Mouse (Mus musculus): ENCODE measurements around the gene Atxn1.

The Atxn1 gene

DNA sequence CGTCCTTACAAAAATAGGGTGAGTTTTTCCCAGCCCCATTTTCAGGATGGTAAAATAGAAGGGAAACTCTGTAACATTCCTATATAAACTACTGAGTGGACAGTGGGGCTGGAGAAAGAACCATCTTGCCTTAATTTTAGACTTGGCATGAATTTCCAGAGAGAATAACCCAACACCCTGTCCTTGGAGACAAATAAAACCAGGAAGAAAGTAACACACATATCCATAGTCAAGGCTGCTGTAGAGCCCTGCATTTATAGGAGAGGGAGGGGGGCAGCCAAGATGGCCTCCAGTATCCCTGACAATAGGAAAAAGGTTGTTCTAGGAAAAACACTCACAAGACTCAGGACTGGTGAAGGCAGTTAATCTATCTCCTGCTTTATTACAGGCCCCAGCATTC is 210.3 kb downstream of the Atxn1 start:
- no peak for DNase-seq

GRCm38 (mm10) chr13:45752498-45752897 is 212.3 kb downstream of the Atxn1 start:
- DNase-seq, result no peak

- no peak for DNase-seq
Measured at GRCm38 (mm10) chr13:45751231-45751630, 213.6 kb downstream of the Atxn1 start.

- no peak for DNase-seq
Measured at GRCm38 (mm10) chr13:45750627-45751026, 214.2 kb downstream of the Atxn1 start.

GRCm38 (mm10) chr13:45749937-45750336 is 214.9 kb downstream of the Atxn1 start:
- no peak for DNase-seq

DNA sequence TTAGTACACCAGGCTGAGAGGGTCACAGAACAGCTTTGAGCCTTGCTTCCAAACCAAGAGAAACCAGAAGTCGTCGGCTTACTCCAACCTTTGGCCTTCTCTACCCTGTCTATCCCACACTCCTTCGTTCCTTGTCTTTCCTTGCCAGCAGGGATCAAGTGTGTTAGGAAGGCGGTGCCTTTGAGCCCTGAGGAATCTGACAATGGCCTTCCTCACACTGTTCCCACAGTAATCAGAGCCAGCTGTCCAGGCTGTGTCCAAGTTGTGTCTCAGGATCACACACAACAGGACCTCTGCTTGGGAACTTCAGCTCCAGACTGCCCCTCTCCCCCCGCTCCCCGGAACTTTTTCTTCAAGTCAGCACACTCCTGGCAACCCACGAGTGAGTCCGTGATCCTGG is 215.6 kb downstream of the Atxn1 start:
- DNase-seq, result no peak

GRCm38 (mm10) chr13:45748691-45749090 is 216.1 kb downstream of the Atxn1 start:
- DNase-seq, result no peak

DNA sequence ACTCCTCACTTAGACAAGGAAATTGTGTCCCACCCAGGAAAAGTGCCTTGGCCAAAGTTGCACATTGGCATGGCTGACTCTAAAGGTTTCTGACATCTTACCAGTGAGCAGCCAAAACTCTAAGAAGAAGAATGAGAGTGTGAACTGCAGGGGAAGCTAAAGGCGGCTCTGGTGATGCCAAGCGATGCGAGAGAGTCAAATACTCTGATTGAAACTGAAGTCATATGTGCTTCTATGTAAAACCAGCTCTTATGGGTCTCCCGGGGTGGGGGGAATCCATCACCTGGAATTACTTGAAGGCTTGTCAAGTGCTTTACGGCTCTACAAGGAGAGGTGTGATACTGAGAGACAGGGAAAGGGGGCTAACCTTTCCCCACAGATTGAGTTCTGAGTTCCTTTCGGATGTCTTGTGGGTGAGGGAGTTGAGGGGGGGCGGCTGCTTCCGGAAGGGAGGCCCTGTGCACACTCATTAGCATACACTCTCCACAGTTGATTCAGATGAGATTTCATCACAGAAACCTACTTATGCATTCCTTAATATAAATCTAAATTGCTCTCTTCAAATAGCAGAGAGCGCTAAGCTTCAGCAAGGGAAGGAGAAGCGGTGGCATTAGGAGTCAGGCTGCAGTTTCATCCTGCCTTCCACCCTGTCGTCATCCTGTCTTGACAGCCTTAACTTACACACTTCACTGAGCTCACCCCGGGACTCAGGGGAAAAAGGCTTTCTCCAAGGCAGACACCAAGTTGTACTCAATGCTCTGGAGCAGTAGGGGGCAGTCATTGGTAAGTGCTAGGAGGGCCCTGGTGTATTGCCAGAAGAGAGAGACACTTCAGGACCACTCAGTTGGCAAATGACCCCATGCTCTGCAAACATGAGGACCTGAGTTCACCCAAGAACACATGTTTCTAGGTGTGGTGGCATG is 218.7 kb downstream of the Atxn1 start:
- no peak for DNase-seq

GRCm38 (mm10) chr13:45744803-45745432 is 219.9 kb downstream of the Atxn1 start:
- no peak for DNase-seq

GRCm38 (mm10) chr13:45743848-45744247 is 221.0 kb downstream of the Atxn1 start:
- no peak for DNase-seq

DNA sequence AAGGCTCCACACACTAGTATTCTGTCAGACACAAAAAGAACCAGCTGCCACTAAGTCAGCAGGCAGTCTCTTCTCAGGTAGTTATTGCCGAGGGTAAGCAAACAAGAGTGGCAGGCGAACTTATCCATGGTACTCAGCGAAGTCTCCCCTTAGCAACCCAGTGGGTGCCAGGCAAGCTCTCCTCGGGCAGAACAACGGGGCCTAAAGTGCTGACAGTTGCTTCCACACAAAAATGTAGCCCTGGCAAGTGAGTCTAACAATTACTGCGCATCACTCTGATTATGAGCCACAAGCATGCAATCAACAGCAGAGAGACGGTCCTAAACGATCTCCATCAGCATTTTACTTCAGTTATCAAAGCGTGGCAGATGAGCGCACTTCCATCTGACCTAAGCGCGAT is 224.4 kb downstream of the Atxn1 start:
- DNase-seq, result no peak

- DNase-seq, result no peak
Measured at GRCm38 (mm10) chr13:45736241-45736640, 228.6 kb downstream of the Atxn1 start.

DNA sequence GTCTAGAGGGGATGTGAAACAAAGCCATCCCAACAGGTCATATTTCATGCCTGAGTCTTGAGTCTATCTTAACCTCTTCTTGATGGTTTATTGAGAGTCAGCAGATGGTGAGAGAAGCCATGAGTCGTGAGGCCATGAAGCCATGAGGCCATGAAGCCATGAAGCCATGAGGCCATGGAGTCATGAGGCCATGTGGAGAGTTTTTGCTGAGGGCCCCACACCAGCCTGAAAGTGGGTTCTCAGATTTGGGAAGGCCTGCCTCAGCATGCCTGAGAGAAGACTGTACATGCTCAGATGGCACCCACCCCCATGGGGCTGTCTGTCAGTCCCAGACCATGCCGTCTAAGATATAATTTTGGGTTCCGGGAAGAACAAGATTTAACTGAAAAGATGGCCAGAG is 229.0 kb downstream of the Atxn1 start:
- DNase-seq, result no peak

DNA sequence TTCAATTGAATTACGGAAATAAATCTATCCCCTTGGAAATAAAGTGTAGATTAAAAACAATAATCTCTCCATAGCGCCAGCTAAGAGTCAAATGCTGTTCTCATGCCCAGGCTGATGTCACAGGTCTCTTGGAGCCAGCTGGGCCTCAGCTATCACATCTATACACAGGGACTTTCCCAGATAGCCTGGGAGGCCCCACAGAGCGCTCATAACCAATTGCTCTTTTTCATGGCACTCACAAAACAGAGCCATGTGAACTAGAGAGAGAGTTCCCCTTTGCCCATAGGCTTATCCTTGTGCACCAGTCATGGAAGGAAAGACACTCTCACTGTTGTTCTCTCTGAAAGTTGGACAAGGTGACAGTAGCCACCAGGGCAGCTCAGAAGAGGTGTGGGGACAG is 230.3 kb downstream of the Atxn1 start:
- no peak for DNase-seq

DNA sequence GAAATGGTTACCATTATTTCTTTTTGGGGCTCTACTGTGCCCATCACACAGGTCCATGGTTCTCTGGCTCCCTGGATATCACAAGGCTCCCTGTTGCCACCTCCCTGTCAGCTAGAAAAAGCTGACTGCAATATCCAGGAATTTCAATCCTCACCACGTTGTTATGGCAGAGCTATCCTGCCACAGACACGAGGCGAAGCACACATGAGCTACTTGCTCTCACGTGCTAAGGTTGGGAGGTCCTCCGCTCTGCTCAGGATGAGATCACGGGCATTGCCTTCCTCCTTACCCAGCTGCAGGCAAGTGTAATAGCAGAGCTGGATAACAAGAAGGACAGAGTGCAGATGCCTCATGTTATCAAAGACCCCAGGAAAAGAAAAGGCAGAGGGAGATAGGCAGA is 232.2 kb downstream of the Atxn1 start:
- no peak for DNase-seq

DNA sequence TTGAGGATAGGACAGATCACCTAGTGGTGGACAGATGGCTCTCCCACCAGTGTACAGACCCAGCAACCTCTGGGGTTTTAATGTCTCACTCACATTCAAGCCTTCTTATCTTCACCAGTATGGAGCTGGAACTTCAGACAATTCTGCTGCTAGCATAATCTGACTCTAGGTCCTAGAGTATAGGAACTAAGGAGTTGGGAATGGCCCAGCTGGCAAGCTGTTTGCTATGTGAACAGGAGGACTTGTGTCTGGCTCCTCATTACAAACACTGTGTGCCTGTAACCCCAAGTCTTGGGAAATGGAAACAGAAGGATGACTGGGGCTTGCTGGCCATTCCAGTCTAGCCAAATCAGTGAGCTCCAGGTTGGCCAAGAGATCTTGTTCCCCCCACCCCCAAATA is 237.9 kb downstream of the Atxn1 start:
- no peak for DNase-seq

DNA sequence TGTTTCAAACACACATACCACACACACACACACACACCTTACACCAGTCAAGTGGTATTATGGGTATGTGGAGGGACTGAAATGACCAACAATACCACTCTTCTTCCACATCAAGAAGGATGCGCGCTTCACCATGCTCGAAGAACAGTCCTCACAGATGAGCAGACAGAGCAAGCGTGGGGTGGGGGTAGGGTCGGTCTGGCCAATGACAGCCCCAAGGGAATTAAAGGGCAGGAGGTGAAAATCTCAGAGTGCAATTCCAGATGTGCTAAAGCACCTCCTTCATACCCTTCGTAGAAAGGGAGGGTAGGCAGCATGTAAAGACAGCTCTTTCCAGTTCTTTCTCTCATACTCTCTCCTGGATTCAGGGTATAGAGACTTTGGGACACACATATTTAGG is 238.6 kb downstream of the Atxn1 start:
- no peak for DNase-seq

GRCm38 (mm10) chr13:45724507-45725259 is 240.1 kb downstream of the Atxn1 start:
- no peak for DNase-seq

- no peak for DNase-seq
Measured at GRCm38 (mm10) chr13:45722885-45723284, 241.9 kb downstream of the Atxn1 start.

GRCm38 (mm10) chr13:45721621-45722020 is 243.2 kb downstream of the Atxn1 start:
- DNase-seq, result no peak

DNA sequence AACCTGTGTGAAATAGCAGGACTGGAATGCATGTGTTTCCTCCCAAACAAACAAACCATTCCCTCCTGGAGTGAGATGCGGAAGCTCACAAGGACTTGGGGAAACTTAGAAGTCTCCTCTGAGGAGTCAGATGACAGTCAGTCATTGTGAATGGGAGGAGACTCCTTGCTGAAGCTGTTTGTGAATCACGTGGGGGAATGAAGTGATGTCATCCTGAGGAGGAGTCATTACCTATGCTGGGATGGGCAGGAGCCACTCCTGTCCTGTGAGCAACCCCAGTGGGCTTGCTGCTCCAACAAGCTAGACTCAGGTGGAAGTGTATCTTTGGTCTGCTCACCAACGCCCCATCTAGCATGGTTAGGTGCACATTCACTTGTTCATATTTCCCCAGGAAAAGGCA is 246.0 kb downstream of the Atxn1 start:
- DNase-seq, result no peak

DNA sequence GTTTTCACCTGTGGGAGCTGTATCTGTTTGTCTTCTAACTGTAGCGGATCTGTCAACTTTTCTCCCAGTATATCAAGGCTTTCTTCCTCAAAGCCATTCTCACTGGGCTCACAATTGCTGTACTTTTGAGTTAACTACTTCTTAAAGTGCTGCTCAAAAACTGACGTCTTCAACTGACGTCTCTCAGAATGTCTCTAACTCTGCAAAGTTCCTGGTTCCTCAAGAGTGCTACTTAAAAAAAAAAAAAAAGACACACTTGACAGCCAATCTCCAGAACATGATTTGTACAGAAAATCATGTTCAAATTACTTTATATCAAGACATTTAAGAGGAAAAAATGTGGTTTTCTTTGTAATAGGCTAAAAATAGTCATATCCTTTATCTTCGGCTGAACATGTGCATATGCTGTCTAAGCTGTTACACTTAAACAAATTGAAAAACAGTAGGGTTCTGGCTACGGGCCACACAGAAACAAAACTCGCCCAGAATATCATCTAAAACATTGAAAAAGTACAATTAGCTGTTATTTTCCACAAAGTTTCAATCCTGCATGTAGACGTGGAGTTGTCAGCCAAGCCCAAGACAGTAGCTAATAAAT is 249.1 kb downstream of the Atxn1 start:
- DNase-seq, result no peak

GRCm38 (mm10) chr13:45710041-45710440 is 254.8 kb downstream of the Atxn1 start:
- DNase-seq, result no peak
